Mouse (Mus musculus) thymus, adult 2 months (tissue): ENCODE results near the gene C2cd3. TPM values are rescaled to one million over a fixed set of nuclear protein-coding genes. Genes with fewer than 3 reads are reported as not detected.

Experiments
- DNase-seq: peaks from one replicate; pipeline ENCODE4 v3.0.0; 2021
- H3K27ac ChIP-seq: fragments of 200-500 bp; 2 replicates; pipeline ENCODE4 v1.5.1; 2012; ENCODE audit warnings: low read length, control low read depth; ENCODE audit not compliant: control insufficient read depth, insufficient read depth
- H3K27me3 ChIP-seq: fragments of 200-500 bp; 2 replicates; pipeline ENCODE4 v1.6.1; 2012; ENCODE audit warnings: mild to moderate bottlenecking, low read length, moderate library complexity, mixed read lengths; ENCODE audit not compliant: control insufficient read depth, insufficient read depth
- H3K36me3 ChIP-seq: fragments of 200-500 bp; 2 replicates; pipeline ENCODE4 v1.6.1; 2012; ENCODE audit warnings: mild to moderate bottlenecking, low read length, moderate library complexity; ENCODE audit not compliant: control insufficient read depth, insufficient read depth
- H3K4me1 ChIP-seq: fragments of 200-500 bp; replicated peaks from 2 replicates; pipeline ENCODE4 v1.6.1; 2012; ENCODE audit warnings: low read length; ENCODE audit not compliant: control insufficient read depth, insufficient read depth
- H3K4me3 ChIP-seq: fragments of 200-500 bp; 2 replicates; pipeline ENCODE4 v1.5.1; 2012; ENCODE audit warnings: mild to moderate bottlenecking, low read length, control low read depth, moderate library complexity; ENCODE audit not compliant: control insufficient read depth, insufficient read depth
- CTCF ChIP-seq: fragments of 200-500 bp; IDR thresholded peaks from 2 replicates; pipeline ENCODE4 v1.5.1; 2012; ENCODE audit warnings: mild to moderate bottlenecking, control low read depth, low read length, moderate library complexity, borderline replicate concordance; ENCODE audit not compliant: control insufficient read depth, poor library complexity, insufficient read depth; ENCODE audit errors: extremely low read depth
- POLR2A ChIP-seq: fragments of 200-500 bp; IDR thresholded peaks from 2 replicates; pipeline ENCODE4 v1.6.1; 2012; ENCODE audit warnings: mild to moderate bottlenecking, low read length, control low read depth, moderate library complexity; ENCODE audit not compliant: control insufficient read depth, poor library complexity, insufficient read depth; ENCODE audit errors: extremely low read depth
- WGBS: fragments of 180-500 bp; shearing (Covaris S2); methylation state at CpG from one replicate; pipeline ENCODE4 v1.1.7; 2018; 5-methylcytosine and 5-hydroxymethylcytosine counted together
- polyA plus RNA-seq: library from polyadenylated mRNA; depleted of rRNA; stranded (reverse); fragments of >200 nt; gene quantifications from 2 replicates; pipeline ENCODE4 v1.2.3, GENCODE M21; 2012

C2cd3 gene
- polyA plus RNA-seq, 1 experiment: 52.2 TPM

DNA sequence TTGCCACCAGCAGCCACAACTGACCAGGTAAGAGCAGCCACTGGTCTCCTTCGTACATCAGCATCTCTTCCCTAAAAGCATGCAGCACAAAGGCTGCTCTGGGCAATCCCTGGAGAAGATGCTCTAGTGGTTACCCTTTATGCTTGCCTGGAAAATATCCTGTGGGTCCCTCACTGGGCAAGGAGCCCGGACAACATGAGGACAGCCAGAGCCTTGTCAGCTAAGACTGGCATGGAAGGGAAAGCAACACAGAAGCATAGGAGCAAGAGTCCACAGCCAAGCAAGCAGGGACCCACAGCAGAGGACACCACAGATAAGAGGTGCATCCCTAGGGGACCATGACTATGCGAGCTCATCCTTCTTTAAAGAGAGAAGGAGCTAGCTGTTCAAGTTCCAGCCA is 87.8 kb downstream of the C2cd3 start:
- DNase-seq: no peak
- Histone ChIP-seq H3K4me3 (no peak overlapping the region), H3K36me3 (peaks cover 38% of the 10 kb centered on the region), H3K27ac (no peak overlapping the region), H3K4me1 (no peaks in the 10 kb centered on the region), H3K27me3 (no peaks in the 10 kb centered on the region)
- WGBS: 97% methylated on average over 3 of the region's 3 CpGs
- TF ChIP-seq POLR2A (no peak), CTCF (no peak)

GRCm38 (mm10) chr7:100461621-100462151 is 89.7 kb downstream of the C2cd3 start:
- no peak overlapping the region for H3K27ac ChIP-seq
- H3K4me3 ChIP-seq: no peak overlapping the region
- TF ChIP-seq POLR2A: no peak
- no peak for TF ChIP-seq CTCF
- no peaks in the 10 kb centered on the region for H3K27me3 ChIP-seq
- H3K4me1 ChIP-seq: no peaks in the 10 kb centered on the region
- H3K36me3 ChIP-seq: peaks cover 22% of the 10 kb centered on the region; the same call in 1 of the 2 replicates
- WGBS: 64% methylated on average over 6 of the region's 6 CpGs
- no peak for DNase-seq

DNA sequence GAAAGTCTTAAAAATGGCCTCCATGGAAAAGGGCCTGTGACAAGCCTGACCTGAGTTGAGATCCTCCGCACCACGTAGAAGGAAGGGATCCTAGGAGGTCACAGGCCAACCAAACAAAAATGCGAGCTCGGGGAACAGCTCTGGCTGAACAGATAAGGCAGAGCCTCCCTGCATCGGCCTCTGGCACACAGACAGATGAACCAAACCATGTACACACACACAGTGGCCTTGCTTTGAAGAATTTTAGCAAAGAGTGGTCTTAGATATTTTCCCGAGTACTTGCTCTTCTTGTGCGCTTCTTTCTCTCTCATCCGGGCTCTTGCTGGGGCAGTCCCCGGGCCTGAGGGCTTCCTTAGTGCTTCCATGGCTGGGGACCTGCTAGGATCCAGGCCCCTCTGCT is 91.2 kb downstream of the C2cd3 start:
- Histone ChIP-seq H3K4me1 (no peaks in the 10 kb centered on the region), H3K4me3 (no peak overlapping the region), H3K36me3 (peaks cover 18% of the 10 kb centered on the region; the same call in 1 of the 2 replicates), H3K27me3 (no peaks in the 10 kb centered on the region), H3K27ac (no peak overlapping the region)
- WGBS: 95% methylated on average over 9 of the region's 9 CpGs
- DNase-seq: no peak
- TF ChIP-seq CTCF: no peak
- no peak for TF ChIP-seq POLR2A

GRCm38 (mm10) chr7:100463757-100464156 is 91.7 kb downstream of the C2cd3 start:
- Histone ChIP-seq H3K4me1 (no peaks in the 10 kb centered on the region), H3K27me3 (no peaks in the 10 kb centered on the region), H3K4me3 (no peak overlapping the region), H3K36me3 (peaks cover 18% of the 10 kb centered on the region; the same call in 1 of the 2 replicates), H3K27ac (no peak overlapping the region)
- WGBS: 95% methylated on average over 10 of the region's 10 CpGs
- no peak for TF ChIP-seq POLR2A
- no peak for TF ChIP-seq CTCF
- DNase-seq: no peak

GRCm38 (mm10) chr7:100464248-100464647 is 92.2 kb downstream of the C2cd3 start:
- WGBS: 97% methylated on average over 7 of the region's 7 CpGs
- no peaks in the 10 kb centered on the region for H3K27me3 ChIP-seq
- no peak for TF ChIP-seq CTCF
- no peak for TF ChIP-seq POLR2A
- no peak overlapping the region for H3K4me3 ChIP-seq
- no peak overlapping the region for H3K27ac ChIP-seq
- DNase-seq: no peak
- H3K36me3 ChIP-seq: peaks cover 19% of the 10 kb centered on the region; the same call in 1 of the 2 replicates
- H3K4me1 ChIP-seq: no peaks in the 10 kb centered on the region

DNA sequence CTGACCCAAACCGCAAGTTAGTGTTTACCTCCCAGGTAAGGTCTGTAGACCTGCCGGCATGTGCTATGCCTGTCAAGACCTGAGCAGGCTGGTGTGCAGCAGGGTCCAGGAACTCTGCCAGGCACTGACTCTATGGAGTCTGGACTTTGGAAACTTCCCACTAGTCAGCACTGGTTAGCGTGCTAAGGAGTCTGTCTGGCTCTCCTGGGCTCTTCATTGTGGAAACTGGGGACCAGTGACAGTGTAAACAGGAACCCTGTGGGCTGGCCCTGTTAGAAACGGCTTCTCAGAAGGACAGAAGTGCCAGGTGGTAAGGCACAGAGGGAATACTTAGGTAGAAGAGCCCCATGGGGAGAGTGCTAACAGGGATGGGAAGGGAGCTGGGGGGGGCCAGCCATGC is 93.2 kb downstream of the C2cd3 start:
- Histone ChIP-seq H3K27me3 (no peaks in the 10 kb centered on the region), H3K4me3 (no peak overlapping the region), H3K36me3 (peaks cover 15% of the 10 kb centered on the region; the same call in 1 of the 2 replicates), H3K4me1 (no peaks in the 10 kb centered on the region), H3K27ac (no peak overlapping the region; the same call in 1 of the 2 replicates)
- no peak for TF ChIP-seq POLR2A
- TF ChIP-seq CTCF: no peak
- DNase-seq: no peak
- WGBS: 71% methylated on average over 4 of the region's 4 CpGs
